Mouse (Mus musculus): ENCODE results near the gene Eya2. TPM values are rescaled to one million over a fixed set of nuclear protein-coding genes. Genes with fewer than 3 reads are reported as not detected.

Gene Eya2
- total and polyA plus RNA-seq, 3 experiments, result not detected

- no peaks in the 10 kb centered on the region for H3K27me3 ChIP-seq (ENCODE audit: control insufficient read depth in 1 of 2, insufficient read depth in 2 of 2, low read length in 2 of 2)
- no peaks in the 10 kb centered on the region for H3K4me1 ChIP-seq (ENCODE audit: control insufficient read depth in 1 of 2, insufficient read depth in 2 of 2, low read length in 2 of 2)
- H3K4me3 ChIP-seq (ENCODE audit: control insufficient read depth in 1 of 2, insufficient read depth in 1 of 2, low read depth in 2 of 2, low read length in 2 of 2), result no peak overlapping the region
- H3K79me2 ChIP-seq (ENCODE audit: control insufficient read depth, insufficient read depth, low read length, poor library complexity), result no peaks in the 10 kb centered on the region
- no peak overlapping the region for H3K9ac ChIP-seq (ENCODE audit: control insufficient read depth, low read depth, low read length, poor library complexity, severe bottlenecking)
- no peak for DNase-seq (ENCODE audit: low read depth, low spot score)
- no peaks in the 10 kb centered on the region for H3K36me3 ChIP-seq (ENCODE audit: control insufficient read depth in 1 of 2, insufficient read depth in 2 of 2, low read length in 2 of 2)
- H3K27ac ChIP-seq (ENCODE audit: control insufficient read depth, low read depth, low read length), result no peak overlapping the region
- TF ChIP-seq POLR2AphosphoS2 (IDR thresholded peaks at IDR 0.05; ENCODE audit: low read length) (no peak), POLR2AphosphoS5 (IDR thresholded peaks at IDR 0.05; ENCODE audit: borderline replicate concordance, low read depth, low read length) (no peak), MXI1 (IDR thresholded peaks at IDR 0.05; ENCODE audit: low read depth, low read length) (no peak), HCFC1 (IDR thresholded peaks at IDR 0.05; ENCODE audit: low read depth, low read length) (no peak), MAZ (IDR thresholded peaks at IDR 0.05; ENCODE audit: low read depth, low read length) (no peak), UBTF (IDR thresholded peaks at IDR 0.05; ENCODE audit: borderline replicate concordance, insufficient read depth, low read depth, low read length) (no peak), MAX (IDR thresholded peaks at IDR 0.05; ENCODE audit: low read length) (no peak)
- H3K9me3 ChIP-seq (replicated peaks; ENCODE audit: insufficient read depth, low read length), result no peaks in the 10 kb centered on the region
These were observed 96.2 kb downstream of the Eya2 start for GRCm38 (mm10) chr2:165691016-165691415.

- H3K4me1 ChIP-seq (ENCODE audit: control insufficient read depth in 1 of 2, insufficient read depth in 2 of 2, low read length in 2 of 2), result no peaks in the 10 kb centered on the region
- no peaks in the 10 kb centered on the region for H3K36me3 ChIP-seq (ENCODE audit: control insufficient read depth in 1 of 2, insufficient read depth in 2 of 2, low read length in 2 of 2)
- no peak overlapping the region for H3K27ac ChIP-seq (ENCODE audit: control insufficient read depth, low read depth, low read length)
- no peaks in the 10 kb centered on the region for H3K9me3 ChIP-seq (replicated peaks; ENCODE audit: insufficient read depth, low read length)
- TF ChIP-seq POLR2A (IDR thresholded peaks at IDR 0.05; ENCODE audit: control insufficient read depth in 1 of 2, insufficient read depth in 1 of 2, low read depth in 1 of 2, low read length in 2 of 2, poor library complexity in 1 of 2), result no peak
- no peak for TF ChIP-seq MAZ (IDR thresholded peaks at IDR 0.05; ENCODE audit: low read depth, low read length)
- TF ChIP-seq TAL1 (IDR thresholded peaks at IDR 0.05; ENCODE audit: low read length), result no peak
- no peak for TF ChIP-seq ETS1 (IDR thresholded peaks at IDR 0.05; ENCODE audit: low read depth, low read length)
- TF ChIP-seq KAT2A (conservative IDR thresholded peaks at IDR 0.05; ENCODE audit: low read depth, low read length), result no peak
- TF ChIP-seq NRF1 (IDR thresholded peaks at IDR 0.05; ENCODE audit: insufficient read depth, low read depth, low read length, poor library complexity, severe bottlenecking), result no peak
- no peak for TF ChIP-seq GATA1 (IDR thresholded peaks at IDR 0.05; ENCODE audit: low read depth, low read length)
- no peak for TF ChIP-seq MEF2A (IDR thresholded peaks at IDR 0.05; ENCODE audit: extremely low read depth, insufficient replicate concordance, low read depth, low read length, poor library complexity, severe bottlenecking)
- no peak for TF ChIP-seq SMC3 (IDR thresholded peaks at IDR 0.05; ENCODE audit: low read depth, low read length)
- no peak for TF ChIP-seq SIN3A (IDR thresholded peaks at IDR 0.05; ENCODE audit: low read length)
- no peak for TF ChIP-seq RCOR1 (IDR thresholded peaks at IDR 0.05; ENCODE audit: low read depth, low read length)
- TF ChIP-seq ZNF384 (IDR thresholded peaks at IDR 0.05; ENCODE audit: low read depth, low read length), result no peak
- no peak for TF ChIP-seq MAX (IDR thresholded peaks at IDR 0.05; ENCODE audit: low read length)
- TF ChIP-seq ELF1 (IDR thresholded peaks at IDR 0.05; ENCODE audit: low read depth, low read length), result no peak
- TF ChIP-seq EP300 (IDR thresholded peaks at IDR 0.05; ENCODE audit: low read depth in 1 of 2, low read length in 2 of 2), result no peak
- no peak for TF ChIP-seq MYB (IDR thresholded peaks at IDR 0.05; ENCODE audit: low read depth, low read length)
- H3K27me3 ChIP-seq (ENCODE audit: control insufficient read depth in 1 of 2, insufficient read depth in 2 of 2, low read length in 2 of 2), result no peaks in the 10 kb centered on the region
- no peaks in the 10 kb centered on the region for H3K79me2 ChIP-seq (ENCODE audit: control insufficient read depth, insufficient read depth, low read length, poor library complexity)
- no peak overlapping the region for H3K9ac ChIP-seq (ENCODE audit: control insufficient read depth, low read depth, low read length, poor library complexity, severe bottlenecking)
- DNase-seq (ENCODE audit: low read depth, low spot score), result no peak
- H3K4me3 ChIP-seq (ENCODE audit: control insufficient read depth in 1 of 2, insufficient read depth in 1 of 2, low read depth in 2 of 2, low read length in 2 of 2), result no peak overlapping the region
These were observed 98.3 kb downstream of the Eya2 start for GRCm38 (mm10) chr2:165692944-165693660.
